Mouse (Mus musculus) kidney, embryonic 15.5 days (tissue): Measurements from ENCODE around the gene Abhd13. TPM values are rescaled to one million over a fixed set of nuclear protein-coding genes. Genes with fewer than 3 reads are reported as not detected.
A peak's percentile ranks its signal among the peaks of the same experiment; 100 is the strongest.

Source experiments
- ATAC-seq: fragments of 200-750 bp; cut with Nextera tagmentation; replicated peaks from 2 replicates; pipeline ENCODE4 v1.8.0; 2017; ENCODE audit warnings: moderate TSS enrichment; ENCODE audit not compliant: low FRiP score
- H3K27ac ChIP-seq: fragments of 300-500 bp; sonication (generic); 2 replicates; pipeline ENCODE4 v1.5.1; 2015; ENCODE audit warnings: mild to moderate bottlenecking, inconsistent platforms
- H3K27me3 ChIP-seq: fragments of 300-500 bp; sonication (generic); 2 replicates; pipeline ENCODE4 v1.6.1; 2015; ENCODE audit warnings: inconsistent platforms
- H3K36me3 ChIP-seq: fragments of 300-500 bp; sonication (generic); 2 replicates; pipeline ENCODE4 v1.6.1; 2015; ENCODE audit warnings: inconsistent platforms
- H3K4me1 ChIP-seq: fragments of 300-500 bp; sonication (generic); 2 replicates; pipeline ENCODE4 v1.6.1; 2015; ENCODE audit warnings: inconsistent platforms
- H3K4me2 ChIP-seq: fragments of 300-500 bp; sonication (generic); 2 replicates; pipeline ENCODE4 v1.6.1; 2015; ENCODE audit warnings: moderate library complexity, mild to moderate bottlenecking, inconsistent platforms
- H3K4me3 ChIP-seq: fragments of 300-500 bp; sonication (generic); replicated peaks from 2 replicates; pipeline ENCODE4 v1.5.1; 2015; ENCODE audit warnings: mild to moderate bottlenecking, inconsistent platforms
- H3K9ac ChIP-seq: fragments of 300-500 bp; sonication (generic); 2 replicates; pipeline ENCODE4 v1.6.1; 2015; ENCODE audit warnings: mild to moderate bottlenecking, inconsistent platforms
- H3K9me3 ChIP-seq: fragments of 300-500 bp; sonication (generic); replicated peaks from 2 replicates; pipeline ENCODE4 v1.6.1; 2016; ENCODE audit warnings: inconsistent platforms
- WGBS: fragments of 180-500 bp; shearing (Covaris S2); methylation state at CpG from one replicate; pipeline ENCODE4 v1.1.7; 2015; ENCODE audit warnings: mixed read lengths; 5-methylcytosine and 5-hydroxymethylcytosine counted together
- polyA plus RNA-seq: library from polyadenylated mRNA; unstranded; fragments of >200 nt; fragmentation: Nextera tagmentation; extraction: Ambion mirVana; gene quantifications from 2 replicates; pipeline ENCODE4 v1.2.1, GENCODE M21; 2015

Gene Abhd13
- polyA plus RNA-seq = 17.4 and 17.9 TPM in 2 replicates

GRCm38 (mm10) chr8:9977573-9978314 is at the start of gene Abhd13, which contains the start of gene Lig4:
Gene Abhd13 (plus strand): TSS chr8:9977707.
Gene Lig4 (minus strand): TSS chr8:9977686.
- H3K27ac ChIP-seq = peak within 1 kb of the TSS; percentile 91
- no peaks in the 10 kb centered on the region for H3K9me3 ChIP-seq
- peaks cover 37% of the 10 kb centered on the region for H3K4me1 ChIP-seq
- H3K4me2 ChIP-seq = peak within 1 kb of the TSS; percentile 77
- peak within 1 kb of the TSS; percentile 95 for H3K4me3 ChIP-seq
- peaks cover 15% of the 10 kb centered on the region for H3K36me3 ChIP-seq
- WGBS = under 1% methylated on average over 68 of the region's 68 CpGs
- peak within 1 kb of the TSS; percentile 84 for H3K9ac ChIP-seq
- ATAC-seq = peak; percentile 78
- no peaks in the 10 kb centered on the region for H3K27me3 ChIP-seq

- no peak for ATAC-seq
- Histone ChIP-seq H3K36me3 (no peaks in the 10 kb centered on the region), H3K9ac (no peak overlapping the region), H3K27me3 (no peaks in the 10 kb centered on the region), H3K4me2 (no peak overlapping the region), H3K27ac (no peak overlapping the region), H3K9me3 (no peaks in the 10 kb centered on the region), H3K4me3 (no peak overlapping the region), H3K4me1 (no peaks in the 10 kb centered on the region)
- WGBS = 84% methylated on average over 14 of the region's 14 CpGs
These were observed 47.6 kb upstream of the Abhd13 start for GRCm38 (mm10) chr8:9929746-9930445.

GRCm38 (mm10) chr8:9932711-9933110 is 44.8 kb upstream of the Abhd13 start:
- no peaks in the 10 kb centered on the region for H3K27me3 ChIP-seq
- no peak for ATAC-seq
- no peaks in the 10 kb centered on the region for H3K36me3 ChIP-seq
- H3K9me3 ChIP-seq = no peaks in the 10 kb centered on the region
- H3K4me2 ChIP-seq = no peak overlapping the region
- H3K27ac ChIP-seq = no peak overlapping the region
- H3K4me3 ChIP-seq = no peak overlapping the region
- no peak overlapping the region for H3K9ac ChIP-seq
- H3K4me1 ChIP-seq = no peaks in the 10 kb centered on the region

- Histone ChIP-seq H3K9me3 (no peaks in the 10 kb centered on the region), H3K27me3 (no peaks in the 10 kb centered on the region), H3K9ac (no peak overlapping the region), H3K4me2 (no peak overlapping the region), H3K27ac (no peak overlapping the region), H3K36me3 (no peaks in the 10 kb centered on the region), H3K4me1 (no peaks in the 10 kb centered on the region), H3K4me3 (no peak overlapping the region)
- WGBS = 32% methylated on average over 10 of the region's 10 CpGs
- no peak for ATAC-seq
These were observed 42.5 kb upstream of the Abhd13 start for GRCm38 (mm10) chr8:9934891-9935565.

GRCm38 (mm10) chr8:9935574-9935973 is 41.9 kb upstream of the Abhd13 start:
- no peaks in the 10 kb centered on the region for H3K4me1 ChIP-seq
- no peak overlapping the region for H3K4me2 ChIP-seq
- H3K9me3 ChIP-seq = no peaks in the 10 kb centered on the region
- ATAC-seq = no peak
- H3K27ac ChIP-seq = no peak overlapping the region
- no peak overlapping the region for H3K9ac ChIP-seq
- H3K27me3 ChIP-seq = no peaks in the 10 kb centered on the region
- no peak overlapping the region for H3K4me3 ChIP-seq
- WGBS = 72% methylated on average over 7 of the region's 7 CpGs
- H3K36me3 ChIP-seq = no peaks in the 10 kb centered on the region

- no peaks in the 10 kb centered on the region for H3K4me1 ChIP-seq
- no peak for ATAC-seq
- no peaks in the 10 kb centered on the region for H3K36me3 ChIP-seq
- no peaks in the 10 kb centered on the region for H3K9me3 ChIP-seq
- H3K4me2 ChIP-seq = no peak overlapping the region
- no peaks in the 10 kb centered on the region for H3K27me3 ChIP-seq
- no peak overlapping the region for H3K9ac ChIP-seq
- no peak overlapping the region for H3K27ac ChIP-seq
- WGBS = 66% methylated on average over 10 of the region's 10 CpGs
- no peak overlapping the region for H3K4me3 ChIP-seq
These were observed 28.2 kb upstream of the Abhd13 start for GRCm38 (mm10) chr8:9949134-9949890.

GRCm38 (mm10) chr8:9958338-9958737 is 19.2 kb upstream of the Abhd13 start:
- H3K27ac ChIP-seq = no peak overlapping the region
- H3K9ac ChIP-seq = no peak overlapping the region
- ATAC-seq = no peak
- H3K27me3 ChIP-seq = no peaks in the 10 kb centered on the region
- no peak overlapping the region for H3K4me3 ChIP-seq
- H3K4me1 ChIP-seq = no peaks in the 10 kb centered on the region
- WGBS = 54% methylated on average over 4 of the region's 4 CpGs
- no peaks in the 10 kb centered on the region for H3K36me3 ChIP-seq
- H3K9me3 ChIP-seq = no peaks in the 10 kb centered on the region
- no peak overlapping the region for H3K4me2 ChIP-seq

GRCm38 (mm10) chr8:9959919-9960318 is 17.6 kb upstream of the Abhd13 start:
- Histone ChIP-seq H3K4me1 (no peaks in the 10 kb centered on the region), H3K9me3 (no peaks in the 10 kb centered on the region), H3K9ac (no peak overlapping the region), H3K27me3 (no peaks in the 10 kb centered on the region), H3K36me3 (no peaks in the 10 kb centered on the region), H3K27ac (no peak overlapping the region), H3K4me3 (no peak overlapping the region), H3K4me2 (no peak overlapping the region)
- WGBS = 89% methylated on average over 2 of the region's 2 CpGs
- ATAC-seq = no peak

- H3K4me1 ChIP-seq = peaks cover 12% of the 10 kb centered on the region
- no peak overlapping the region for H3K27ac ChIP-seq
- H3K9ac ChIP-seq = no peak overlapping the region
- H3K4me2 ChIP-seq = no peak overlapping the region
- no peak overlapping the region for H3K4me3 ChIP-seq
- no peaks in the 10 kb centered on the region for H3K27me3 ChIP-seq
- no peak for ATAC-seq
- no peaks in the 10 kb centered on the region for H3K9me3 ChIP-seq
- WGBS = 95% methylated on average over 9 of the region's 9 CpGs
- H3K36me3 ChIP-seq = peaks cover 32% of the 10 kb centered on the region
These were observed 5.6 kb upstream of the Abhd13 start for GRCm38 (mm10) chr8:9971866-9972265.

GRCm38 (mm10) chr8:9975276-9975675 is 2.2 kb upstream of the Abhd13 start:
- H3K9ac ChIP-seq = peak overlapping the region; percentile 62; the same call in 1 of the 2 replicates
- H3K9me3 ChIP-seq = no peaks in the 10 kb centered on the region
- H3K4me1 ChIP-seq = peaks cover 33% of the 10 kb centered on the region
- H3K36me3 ChIP-seq = peaks cover 28% of the 10 kb centered on the region
- peak overlapping the region; percentile 95 for H3K4me3 ChIP-seq
- no peaks in the 10 kb centered on the region for H3K27me3 ChIP-seq
- ATAC-seq = no peak
- WGBS = 42% methylated on average over 5 of the region's 5 CpGs
- no peak overlapping the region for H3K27ac ChIP-seq
- peak overlapping the region; percentile 77 for H3K4me2 ChIP-seq

GRCm38 (mm10) chr8:9975898-9976611 is 1.5 kb upstream of the Abhd13 start:
- under 1% methylated on average over 47 of the region's 47 CpGs for WGBS
- ATAC-seq = peak; percentile 97
- Histone ChIP-seq H3K4me2 (peak overlapping the region; percentile 77), H3K36me3 (peaks cover 25% of the 10 kb centered on the region), H3K27me3 (no peaks in the 10 kb centered on the region), H3K4me3 (peak overlapping the region; percentile 95), H3K27ac (peak overlapping the region; percentile 75), H3K4me1 (peaks cover 37% of the 10 kb centered on the region), H3K9me3 (no peaks in the 10 kb centered on the region), H3K9ac (peak overlapping the region; percentile 62)
